Mouse (Mus musculus): ENCODE results near the gene Plb1.

DNA sequence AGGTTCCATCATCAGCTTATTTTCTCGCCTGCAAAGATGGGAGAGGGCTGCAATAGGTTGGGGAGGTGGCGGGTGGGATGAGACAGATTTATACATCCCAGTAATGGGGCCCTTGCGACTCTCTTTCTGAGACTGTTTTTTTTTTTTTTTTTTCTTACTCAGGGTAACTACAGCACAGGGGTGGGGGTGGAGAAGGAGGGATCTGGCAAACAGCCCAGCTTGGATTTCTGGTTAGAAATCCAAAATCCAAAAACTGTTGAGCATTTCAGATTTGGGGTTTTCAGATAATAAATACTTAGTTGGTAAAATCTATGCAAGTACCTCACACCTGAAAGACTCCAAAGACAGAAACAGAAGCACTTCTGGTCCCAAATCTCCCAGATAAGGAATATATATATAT lies 47.6 kb downstream of the Plb1 start:
- TF ChIP-seq CTCF (IDR thresholded peaks at IDR 0.05; ENCODE audit: control insufficient read depth, insufficient read depth, insufficient replicate concordance, low read depth, low read length) (no peak), POLR2A (IDR thresholded peaks at IDR 0.05; ENCODE audit: control insufficient read depth, low read depth, low read length) (no peak)
